ENCODE assay signal across 25 mouse cellular contexts in the genomic region with DNA sequence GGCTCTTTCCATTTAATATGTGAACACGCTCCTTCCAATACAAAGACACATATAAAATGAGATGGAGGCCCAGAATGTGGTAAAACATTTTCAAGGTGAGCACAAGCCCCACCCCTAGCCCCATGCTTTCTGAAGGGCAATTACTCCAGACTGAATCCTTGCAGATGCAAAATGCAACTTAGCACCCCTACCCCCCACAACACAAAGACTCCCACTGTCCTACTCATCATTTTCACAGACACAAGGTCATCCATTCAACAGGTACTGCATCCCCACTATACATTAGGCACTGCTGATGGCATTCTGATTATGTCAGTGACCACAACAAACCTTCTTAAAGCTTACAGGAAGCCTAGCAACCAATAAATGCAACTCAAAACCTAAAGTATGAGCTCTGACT.
DNase-seq lines count a peak whose midpoint lies in the region; ATAC-seq and TF ChIP-seq lines count a peak whose summit lies in the region.
"Had no signal": no experiment of that assay in that cellular context is flagged by ENCODE, and none has a peak within 500 bp of the region (broad histone marks: within the 10 kb centered on the region; RNA-seq: fewer than 3 reads in every experiment).

No protein-coding gene starts in this region.

- intact Hi-C loops in heart, adult 2 months (cut with DNase I) = no loop called here

- no peak for TF ChIP-seq POLR2A in heart, adult 2 months (IDR thresholded peaks at IDR 0.05; ENCODE audit: insufficient read depth, low read depth, low read length)

- no peak for TF ChIP-seq EP300 in heart, adult 2 months (IDR thresholded peaks at IDR 0.05; ENCODE audit: insufficient read depth, low read depth, low read length)

- H3K4me3 ChIP-seq in heart, adult 2 months = no peak overlapping the region
- no peak overlapping the region for H3K4me3 ChIP-seq in midbrain, postnatal 0 days (ENCODE audit: low read depth, low read length)

- no peaks in the 10 kb centered on the region for H3K4me1 ChIP-seq in heart, adult 2 months (ENCODE audit: control insufficient read depth, insufficient read depth, low read length)
- H3K4me1 ChIP-seq in midbrain, postnatal 0 days (ENCODE audit: insufficient read depth, low read length) = no peaks in the 10 kb centered on the region

- no peaks in the 10 kb centered on the region for H3K36me3 ChIP-seq in heart, adult 2 months (ENCODE audit: control insufficient read depth, insufficient read depth, low read length)
- no peaks in the 10 kb centered on the region for H3K36me3 ChIP-seq in midbrain, postnatal 0 days (ENCODE audit: insufficient read depth, low read length)
- H3K36me3 ChIP-seq: G1E had no signal

- no peak overlapping the region for H3K4me2 ChIP-seq in midbrain, postnatal 0 days (ENCODE audit: low read depth, low read length, poor library complexity, severe bottlenecking)

- DNase-seq in heart, adult 11 months = peak; percentile 18
- DNase-seq in heart, adult 2 months = no peak
- DNase-seq in ES-CJ7 (ENCODE audit: low read depth, low spot score) = peak; percentile 64
- peak; percentile 41 for DNase-seq in R1 (ENCODE audit: low read depth, low spot score)
- peak; percentile 36 for DNase-seq in ZHBTc4 (ENCODE audit: low read depth, low spot score)
- DNase-seq in midbrain, postnatal 0 days (ENCODE audit: low spot score) = no peak
- DNase-seq in kidney, adult 11 months = no peak
- DNase-seq in adrenal gland, postnatal 25 days = no peak
- DNase-seq: adrenal gland, adult 2 months; adrenal gland, adult 8-10 months; adrenal gland, postnatal 10 days; adrenal gland, postnatal 14 days; adrenal gland, postnatal 36 days; B cell, adult 2 months; cerebellum, adult 11 months; cerebellum, adult 11-12 months; cerebellum, adult 18-20 months; cerebellum, adult 2 months; cerebellum, adult 8-10 months; cerebellum, adult 9-10 months had no signal

- ATAC-seq in midbrain, postnatal 0 days (ENCODE audit: low FRiP score) = no peak
- ATAC-seq: activated CD4-positive, CD25-positive, alpha-beta regulatory T cell, adult 4 months; CD4-positive, CD25-positive, alpha-beta regulatory T cell, adult 4 months; Patski had no signal

- no peak overlapping the region for H3K27ac ChIP-seq in heart, adult 2 months
- no peak overlapping the region for H3K27ac ChIP-seq in midbrain, postnatal 0 days (ENCODE audit: low read depth, low read length)

- H3K27me3 ChIP-seq in heart, adult 2 months (ENCODE audit: control insufficient read depth, insufficient read depth, low read length) = no peaks in the 10 kb centered on the region
- no peaks in the 10 kb centered on the region for H3K27me3 ChIP-seq in midbrain, postnatal 0 days (ENCODE audit: insufficient read depth, low read length)
- H3K27me3 ChIP-seq: CH12.LX, Patski had no signal

- TF ChIP-seq CTCF in heart, adult 2 months (IDR thresholded peaks at IDR 0.05) = no peak
- no peak for TF ChIP-seq CTCF in midbrain, postnatal 0 days (IDR thresholded peaks at IDR 0.05)

- H3K9ac ChIP-seq in heart, adult 2 months (ENCODE audit: low read depth, low read length) = no peak overlapping the region
- no peak overlapping the region for H3K9ac ChIP-seq in midbrain, postnatal 0 days (replicated peaks; ENCODE audit: low read length, poor library complexity, severe bottlenecking)

- H3K79me2 ChIP-seq in heart, adult 2 months (replicated peaks; ENCODE audit: control insufficient read depth, insufficient read depth, low read length) = no peaks in the 10 kb centered on the region

- 66% methylated on average over 1 of the region's 1 CpGs for WGBS in heart, adult 2 months
- 89% methylated on average over 1 of the region's 1 CpGs for WGBS in midbrain, postnatal 0 days

- H3K9me3 ChIP-seq in midbrain, postnatal 0 days (ENCODE audit: low read length) = no peaks in the 10 kb centered on the region
- H3K9me3 ChIP-seq: G1E had no signal

Comparison
In these comparisons a context has a peak if more than half of its experiments do, and no peak if none do; other contexts are left out.
1. DNase-seq: peak in heart, adult 11 months (single experiment), ES-CJ7 (single experiment), R1 (single experiment) and ZHBTc4 (single experiment); none in heart, adult 2 months (0 of 2), midbrain, postnatal 0 days (single experiment), kidney, adult 11 months (single experiment) and adrenal gland, postnatal 25 days (single experiment).